Mouse (Mus musculus) myocyte (in vitro differentiated cells): Measurements from ENCODE around the gene Exosc7. TPM values are rescaled to one million over a fixed set of nuclear protein-coding genes. Genes with fewer than 3 reads are reported as not detected.
A peak's percentile ranks its signal among the peaks of the same experiment; 100 is the strongest.

Experiments
- H3K27me3 ChIP-seq: one replicate; pipeline ENCODE4 v1.6.1; 2011; ENCODE audit not compliant: control insufficient read depth, insufficient read depth, insufficient read length
- H3K36me3 ChIP-seq: one replicate; pipeline ENCODE4 v1.6.1; 2011; ENCODE audit not compliant: control insufficient read depth, insufficient read depth
- H3K4me2 ChIP-seq: one replicate; pipeline ENCODE4 v1.6.1; 2011; ENCODE audit warnings: low read depth, control low read depth
- H3K4me3 ChIP-seq: one replicate; pipeline ENCODE4 v1.5.1; 2011; ENCODE audit warnings: mild to moderate bottlenecking, control low read depth, moderate library complexity
- H3K79me2 ChIP-seq: one replicate; pipeline ENCODE4 v1.6.1; 2011; ENCODE audit not compliant: control insufficient read depth, insufficient read depth
- H3ac ChIP-seq: one replicate; pipeline ENCODE4 v1.6.1; 2011; ENCODE audit not compliant: control insufficient read depth, insufficient read length
- CEBPB ChIP-seq: IDR thresholded peaks from 2 replicates; pipeline ENCODE4 v1.6.1; 2011; ENCODE audit warnings: mild to moderate bottlenecking, moderate library complexity; ENCODE audit not compliant: poor library complexity, insufficient read depth, severe bottlenecking
- E2F4 ChIP-seq: IDR thresholded peaks from one replicate; pipeline ENCODE4 v1.6.1; 2011; ENCODE audit warnings: mild to moderate bottlenecking, control low read depth, moderate library complexity; ENCODE audit not compliant: insufficient read depth
- MAX ChIP-seq: IDR thresholded peaks from one replicate; pipeline ENCODE4 v1.6.1; 2011; ENCODE audit warnings: low read depth, mild to moderate bottlenecking, control low read depth
- MYOD1 ChIP-seq, 3 experiments: IDR thresholded peaks; one replicate each; pipeline ENCODE4 v1.6.1; 2011; ENCODE audit warnings: control low read depth in 2 of 3, low read depth in 2 of 3, mild to moderate bottlenecking in 2 of 3, moderate library complexity in 1 of 3; ENCODE audit not compliant: insufficient read length in 2 of 3, control insufficient read depth in 1 of 3
- MYOG ChIP-seq, 3 experiments: IDR thresholded peaks; one replicate each; pipeline ENCODE4 v1.6.1; 2011; ENCODE audit warnings: control low read depth in 2 of 3, low read depth in 2 of 3, mild to moderate bottlenecking in 2 of 3; ENCODE audit not compliant: insufficient read length in 2 of 3, control insufficient read depth in 1 of 3, insufficient read depth in 1 of 3
- POLR2A ChIP-seq: IDR thresholded peaks from one replicate; pipeline ENCODE4 v1.6.1; 2011; ENCODE audit warnings: low read depth, mild to moderate bottlenecking, control low read depth, moderate library complexity; ENCODE audit not compliant: insufficient read length
- POLR2AphosphoS2 ChIP-seq: IDR thresholded peaks from one replicate; pipeline ENCODE4 v1.6.1; 2011; ENCODE audit warnings: low read depth, control low read depth; ENCODE audit not compliant: insufficient read length
- REST ChIP-seq: IDR thresholded peaks from one replicate; pipeline ENCODE4 v1.6.1; 2011; ENCODE audit warnings: mild to moderate bottlenecking, control low read depth, moderate library complexity; ENCODE audit not compliant: insufficient read depth, insufficient read length
- SRF ChIP-seq: IDR thresholded peaks from one replicate; pipeline ENCODE4 v1.6.1; 2011; ENCODE audit warnings: low read depth; ENCODE audit not compliant: control insufficient read depth, insufficient read length
- TCF12 ChIP-seq: IDR thresholded peaks from one replicate; pipeline ENCODE4 v1.6.1; 2011; ENCODE audit warnings: mild to moderate bottlenecking, control low read depth; ENCODE audit not compliant: poor library complexity, insufficient read depth, severe bottlenecking
- TCF3 ChIP-seq: IDR thresholded peaks from one replicate; pipeline ENCODE4 v1.6.1; 2011; ENCODE audit warnings: low read depth, control low read depth; ENCODE audit not compliant: insufficient read length
- USF1 ChIP-seq: IDR thresholded peaks from one replicate; pipeline ENCODE4 v1.6.1; 2011; ENCODE audit warnings: low read depth, mild to moderate bottlenecking, control low read depth, moderate library complexity
- polyA plus RNA-seq: library from polyadenylated mRNA; unstranded; fragments of >200 nt; fragmentation: generic; extraction: Trizol; gene quantifications from one replicate; pipeline ENCODE4 v1.2.1, GENCODE M21; 2012; ENCODE audit warnings: missing spikeins

The Exosc7 gene
- polyA plus RNA-seq, 1 experiment: 28.2 TPM

GRCm38 (mm10) chr9:123136953-123137682 is 24.1 kb downstream of the Exosc7 start:
- H3K4me2 ChIP-seq: peak overlapping the region; percentile 12
- H3K36me3 ChIP-seq: peaks cover 27% of the 10 kb centered on the region
- H3K27me3 ChIP-seq: no peaks in the 10 kb centered on the region
- H3K4me3 ChIP-seq: no peak overlapping the region
- H3K79me2 ChIP-seq: no peaks in the 10 kb centered on the region
- TF ChIP-seq TCF3 (no peak), CEBPB (no peak), E2F4 (no peak), MYOG (IDR thresholded peaks at IDR 0.05; ENCODE audit: control insufficient read depth in 1 of 3, insufficient read depth in 1 of 3, insufficient read length in 2 of 3, low read depth in 2 of 3) (no peak), POLR2AphosphoS2 (no peak), TCF12 (no peak), MAX (no peak), POLR2A (no peak), SRF (no peak), REST (no peak), USF1 (no peak), MYOD1 (IDR thresholded peaks at IDR 0.05; ENCODE audit: control insufficient read depth in 1 of 3, insufficient read length in 2 of 3, low read depth in 2 of 3) (no peak)
- no peak overlapping the region for H3ac ChIP-seq

- Histone ChIP-seq H3K36me3 (peaks cover 15% of the 10 kb centered on the region), H3K79me2 (no peaks in the 10 kb centered on the region), H3K4me2 (no peak overlapping the region), H3K4me3 (no peak overlapping the region), H3K27me3 (no peaks in the 10 kb centered on the region), H3ac (no peak overlapping the region)
- no peak for TF ChIP-seq REST
- no peak for TF ChIP-seq POLR2AphosphoS2
- no peak for TF ChIP-seq TCF12
Measured at GRCm38 (mm10) chr9:123138891-123139474, 26.0 kb downstream of the Exosc7 start.

GRCm38 (mm10) chr9:123139887-123140614 is 27.0 kb downstream of the Exosc7 start:
- Histone ChIP-seq H3ac (no peak overlapping the region), H3K4me3 (no peak overlapping the region), H3K36me3 (peaks cover 11% of the 10 kb centered on the region), H3K27me3 (no peaks in the 10 kb centered on the region), H3K4me2 (no peak overlapping the region), H3K79me2 (no peaks in the 10 kb centered on the region)
- TF ChIP-seq TCF12: no peak
- TF ChIP-seq TCF3: no peak
- TF ChIP-seq SRF: no peak

DNA sequence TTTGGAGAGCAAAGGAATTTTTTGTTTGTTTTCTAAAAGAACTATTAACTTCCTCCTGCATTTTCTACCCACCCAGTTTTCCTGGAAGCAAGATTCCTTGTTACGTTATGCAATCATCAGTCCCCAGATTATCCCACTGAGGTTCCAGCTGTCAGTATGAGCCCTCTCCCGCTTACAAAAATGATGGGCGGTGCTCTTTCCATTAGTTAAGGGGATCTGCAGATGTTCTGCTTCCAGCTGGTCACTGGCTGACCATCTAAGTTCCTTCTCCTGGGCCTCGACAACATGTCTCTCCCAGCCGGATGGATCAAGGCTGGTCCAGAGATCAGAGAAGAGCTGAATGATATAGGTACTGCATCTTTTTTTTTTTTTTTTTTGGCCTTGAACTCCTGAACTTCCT is 35.4 kb downstream of the Exosc7 start:
- no peaks in the 10 kb centered on the region for H3K36me3 ChIP-seq
- TF ChIP-seq TCF12: no peak
- no peak for TF ChIP-seq MYOG (IDR thresholded peaks at IDR 0.05; ENCODE audit: control insufficient read depth in 1 of 3, insufficient read depth in 1 of 3, insufficient read length in 2 of 3, low read depth in 2 of 3)
- TF ChIP-seq E2F4: no peak
- TF ChIP-seq MAX: no peak
- no peak for TF ChIP-seq POLR2AphosphoS2
- TF ChIP-seq CEBPB: no peak
- no peak for TF ChIP-seq MYOD1 (IDR thresholded peaks at IDR 0.05; ENCODE audit: control insufficient read depth in 1 of 3, insufficient read length in 2 of 3, low read depth in 2 of 3)
- no peak for TF ChIP-seq REST
- TF ChIP-seq SRF: no peak
- no peak for TF ChIP-seq USF1
- no peak for TF ChIP-seq TCF3
- no peaks in the 10 kb centered on the region for H3K79me2 ChIP-seq
- H3K4me2 ChIP-seq: no peak overlapping the region
- no peak overlapping the region for H3K4me3 ChIP-seq
- no peaks in the 10 kb centered on the region for H3K27me3 ChIP-seq
- no peak overlapping the region for H3ac ChIP-seq
